Mouse (Mus musculus) heart, adult 2 months (tissue): Measurements from ENCODE around the gene Lif.

ENCODE experiments used
- CTCF ChIP-seq: fragments of 200-600 bp; IDR thresholded peaks from 2 replicates; pipeline ENCODE4 v1.8.1; 2022; ENCODE audit warnings: antibody characterized with exemption, mild to moderate bottlenecking, moderate library complexity
- EP300 ChIP-seq: fragments of 200-500 bp; IDR thresholded peaks from 2 replicates; pipeline ENCODE4 v1.6.1; 2011; ENCODE audit warnings: low read depth, low read length, control low read depth; ENCODE audit not compliant: insufficient read depth
- POLR2A ChIP-seq: fragments of 200-500 bp; IDR thresholded peaks from 2 replicates; pipeline ENCODE4 v1.6.1; 2011; ENCODE audit warnings: mild to moderate bottlenecking, low read depth, low read length, control low read depth; ENCODE audit not compliant: insufficient read depth

DNA sequence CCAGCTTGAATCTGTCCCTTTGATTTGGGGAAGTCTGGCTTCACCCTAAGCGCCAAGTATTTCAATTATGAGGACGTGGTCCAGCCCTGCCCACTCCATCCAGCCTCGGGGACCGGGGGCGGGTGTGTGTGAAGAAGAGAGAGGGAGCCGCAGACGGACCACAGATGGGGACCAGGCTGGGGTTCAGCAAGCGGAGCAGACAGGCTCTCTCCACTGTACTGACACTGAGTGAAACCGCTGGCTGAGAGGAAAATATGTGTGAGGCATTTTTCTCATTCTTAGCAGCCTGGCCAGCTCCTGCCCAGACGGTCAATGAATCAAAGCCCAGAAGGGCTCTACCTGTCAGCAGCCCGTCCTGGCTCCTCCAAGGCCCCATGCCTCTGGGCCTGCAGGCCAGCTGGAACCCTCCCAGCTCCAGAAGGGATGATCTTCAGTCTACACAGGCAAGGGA lies 19.1 kb downstream of the Lif start:
- TF ChIP-seq CTCF, result no peak
- TF ChIP-seq POLR2A, result no peak
- TF ChIP-seq EP300, result no peak
